Mouse (Mus musculus) heart, embryonic 12.5 days (tissue): Measurements from ENCODE around the gene Oaz1. TPM values are rescaled to one million over a fixed set of nuclear protein-coding genes. Genes with fewer than 3 reads are reported as not detected.

Experiments used
- ATAC-seq: fragments of 200-750 bp; cut with Nextera tagmentation; 2 replicates; pipeline ENCODE4 v1.8.0; 2017; ENCODE audit warnings: moderate TSS enrichment, moderate library complexity; ENCODE audit not compliant: insufficient number of reproducible peaks, low FRiP score
- H3K27ac ChIP-seq: fragments of 300-500 bp; sonication (generic); 2 replicates; pipeline ENCODE4 v1.5.1; 2016; ENCODE audit warnings: mild to moderate bottlenecking, moderate library complexity; ENCODE audit not compliant: poor library complexity, severe bottlenecking
- H3K27me3 ChIP-seq: fragments of 300-500 bp; sonication (generic); replicated peaks from 2 replicates; pipeline ENCODE4 v1.6.1; 2016; ENCODE audit warnings: mild to moderate bottlenecking, moderate library complexity
- H3K36me3 ChIP-seq: fragments of 300-500 bp; sonication (generic); 2 replicates; pipeline ENCODE4 v1.6.1; 2016; ENCODE audit warnings: mild to moderate bottlenecking, moderate library complexity
- H3K4me1 ChIP-seq: fragments of 300-500 bp; sonication (generic); replicated peaks from 2 replicates; pipeline ENCODE4 v1.6.1; 2016; ENCODE audit warnings: mild to moderate bottlenecking
- H3K4me2 ChIP-seq: fragments of 300-500 bp; sonication (generic); 2 replicates; pipeline ENCODE4 v1.6.1; 2016; ENCODE audit warnings: mild to moderate bottlenecking, moderate library complexity
- H3K4me3 ChIP-seq: fragments of 300-500 bp; sonication (generic); 2 replicates; pipeline ENCODE4 v1.5.1; 2016; ENCODE audit warnings: mild to moderate bottlenecking
- H3K9ac ChIP-seq: fragments of 300-500 bp; sonication (generic); 2 replicates; pipeline ENCODE4 v1.6.1; 2016; ENCODE audit warnings: mild to moderate bottlenecking, moderate library complexity
- H3K9me3 ChIP-seq: fragments of 300-500 bp; sonication (generic); replicated peaks from 2 replicates; pipeline ENCODE4 v1.6.1; 2016; ENCODE audit warnings: mild to moderate bottlenecking, moderate library complexity
- WGBS: fragments of 180-500 bp; shearing (Covaris S2); methylation state at CpG from one replicate; pipeline ENCODE4 v1.1.7; 2016; 5-methylcytosine and 5-hydroxymethylcytosine counted together
- polyA plus RNA-seq: library from polyadenylated mRNA; unstranded; fragments of >200 nt; fragmentation: Nextera tagmentation; extraction: Ambion mirVana; gene quantifications from 2 replicates; pipeline ENCODE4 v1.2.1, GENCODE M21; 2016

Gene Oaz1
- polyA plus RNA-seq, 1 experiment from 2014 or later: 1,577 TPM

DNA sequence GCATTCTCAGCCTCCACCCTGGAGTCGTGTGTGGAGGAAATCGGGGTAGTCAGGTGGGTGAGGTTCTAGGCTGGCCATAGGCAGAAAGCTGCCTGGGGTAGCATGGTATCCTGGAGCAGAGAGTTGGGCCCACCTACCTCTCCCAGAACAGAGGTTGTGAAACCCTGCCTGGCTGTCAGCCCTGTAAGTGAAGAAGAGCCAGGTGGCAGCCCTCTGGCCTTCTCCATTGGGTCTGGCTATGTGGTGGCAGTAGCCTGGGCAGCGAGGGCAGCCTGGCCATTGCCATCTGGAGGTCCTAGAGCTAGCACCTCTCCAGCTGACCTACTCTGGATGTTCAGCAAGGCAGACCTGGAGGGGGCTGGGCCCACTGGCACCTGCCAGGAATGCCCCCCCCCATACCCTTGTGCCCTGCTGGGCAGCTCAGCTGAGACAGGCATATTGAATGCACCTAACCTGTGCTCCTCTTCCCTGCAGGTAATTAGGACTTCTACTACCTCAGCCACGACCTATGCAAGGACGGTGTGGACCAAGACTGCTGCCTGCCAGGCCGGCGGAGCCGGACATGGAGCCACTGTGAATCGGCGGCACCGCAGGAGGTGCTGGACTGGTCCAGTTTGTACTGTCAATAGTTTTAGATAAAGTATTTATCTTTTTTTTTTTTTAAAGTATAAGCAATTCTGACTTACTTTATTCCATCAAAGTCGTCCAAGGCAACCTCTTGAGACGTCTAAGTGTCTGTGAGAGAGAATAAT, 33.2 kb upstream of the Oaz1 start:
- no peak for ATAC-seq
- Histone ChIP-seq H3K36me3 (peaks cover 81% of the 10 kb centered on the region), H3K9ac (no peak overlapping the region), H3K27ac (no peak overlapping the region), H3K9me3 (no peaks in the 10 kb centered on the region), H3K27me3 (no peaks in the 10 kb centered on the region), H3K4me1 (peaks cover 38% of the 10 kb centered on the region), H3K4me2 (no peak overlapping the region), H3K4me3 (no peak overlapping the region)
- 91% methylated on average over 13 of the region's 13 CpGs for WGBS

DNA sequence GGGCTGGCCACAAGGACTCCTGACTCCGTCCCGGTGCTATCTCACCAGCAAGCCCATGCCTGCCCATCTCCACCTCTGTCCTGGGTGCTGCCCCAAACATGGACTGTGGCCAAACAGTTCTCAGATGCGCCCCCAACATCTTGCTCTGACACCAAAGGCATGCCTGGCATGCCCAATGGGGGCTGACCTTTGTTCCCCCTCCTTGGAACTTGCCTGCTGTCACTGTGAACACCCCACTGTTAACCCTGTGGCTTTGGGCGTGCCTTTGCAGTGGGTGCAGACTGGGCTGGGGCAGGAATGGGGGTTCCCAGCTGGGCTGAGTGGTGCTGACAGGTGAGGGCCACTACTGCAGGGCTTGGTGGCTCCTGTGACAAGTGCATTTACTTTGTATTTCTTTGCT, 32.7 kb upstream of the Oaz1 start:
- Histone ChIP-seq H3K9me3 (no peaks in the 10 kb centered on the region), H3K36me3 (peaks cover 76% of the 10 kb centered on the region), H3K27me3 (no peaks in the 10 kb centered on the region), H3K9ac (no peak overlapping the region), H3K4me3 (no peak overlapping the region), H3K4me1 (peaks cover 38% of the 10 kb centered on the region), H3K4me2 (no peak overlapping the region), H3K27ac (no peak overlapping the region)
- no peak for ATAC-seq
- 88% methylated on average over 4 of the region's 4 CpGs for WGBS

DNA sequence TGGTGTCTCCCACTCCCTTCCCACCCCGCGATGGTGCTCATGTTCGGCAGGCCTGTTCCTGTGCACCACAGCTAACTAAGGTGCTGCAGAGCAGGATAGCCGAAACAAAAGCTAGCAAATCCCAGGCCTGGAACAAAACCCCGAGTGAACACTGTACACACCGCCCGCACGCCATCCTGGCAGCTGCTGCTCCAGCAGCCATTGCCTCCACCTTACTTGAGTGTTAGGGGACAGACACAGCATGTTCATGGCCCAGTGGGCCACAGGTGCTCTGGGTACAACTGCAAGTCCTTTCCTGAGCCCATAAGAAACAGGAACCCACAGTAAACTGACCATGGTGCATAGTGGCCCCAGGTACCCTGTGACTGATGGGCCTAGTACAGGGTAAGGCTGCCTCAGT, 31.7 kb upstream of the Oaz1 start:
- 91% methylated on average over 8 of the region's 8 CpGs for WGBS

DNA sequence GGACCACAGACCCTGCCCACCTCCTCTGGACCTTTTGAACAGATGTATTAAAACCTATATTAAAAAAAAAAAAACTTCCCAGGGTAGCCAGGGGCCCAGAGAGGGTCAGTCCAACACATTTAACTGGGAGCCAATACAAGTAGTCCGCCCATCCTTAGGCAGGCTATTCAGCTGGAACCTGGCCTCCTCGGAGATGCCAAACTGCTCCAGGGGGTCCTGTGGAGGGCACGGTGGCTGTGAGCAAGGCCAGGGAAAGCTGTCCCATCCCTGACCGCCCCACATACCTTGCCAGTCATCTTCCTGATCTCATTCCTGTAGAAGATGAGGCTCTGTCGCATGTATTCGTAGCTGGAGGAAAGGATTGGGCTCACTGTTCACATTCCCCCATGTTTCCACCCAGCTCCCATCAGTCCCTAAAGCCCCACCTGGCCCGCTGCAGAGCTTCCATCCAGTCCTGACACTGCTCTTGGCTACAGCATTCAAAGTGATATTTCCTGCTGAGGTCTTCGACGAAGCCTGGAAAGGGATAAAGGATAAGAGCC, 30.1 kb upstream of the Oaz1 start:
- no peak for ATAC-seq
- no peaks in the 10 kb centered on the region for H3K27me3 ChIP-seq
- peak overlapping the region; percentile 96 for H3K9ac ChIP-seq
- WGBS: 83% methylated on average over 9 of the region's 9 CpGs
- H3K36me3 ChIP-seq: peaks cover 66% of the 10 kb centered on the region
- peaks cover 39% of the 10 kb centered on the region for H3K4me1 ChIP-seq
- H3K4me2 ChIP-seq: peak overlapping the region; percentile 93
- no peaks in the 10 kb centered on the region for H3K9me3 ChIP-seq
- peak overlapping the region; percentile 87 for H3K4me3 ChIP-seq
- no peak overlapping the region for H3K27ac ChIP-seq

More for the DNA sequence above, 31.7 kb upstream of the Oaz1 start:
- H3K4me2 ChIP-seq: no peak overlapping the region
- H3K36me3 ChIP-seq: peaks cover 67% of the 10 kb centered on the region
- no peak for ATAC-seq
- no peaks in the 10 kb centered on the region for H3K9me3 ChIP-seq
- H3K4me1 ChIP-seq: peaks cover 43% of the 10 kb centered on the region
- H3K27me3 ChIP-seq: no peaks in the 10 kb centered on the region
- no peak overlapping the region for H3K27ac ChIP-seq
- no peak overlapping the region for H3K4me3 ChIP-seq
- no peak overlapping the region for H3K9ac ChIP-seq

DNA sequence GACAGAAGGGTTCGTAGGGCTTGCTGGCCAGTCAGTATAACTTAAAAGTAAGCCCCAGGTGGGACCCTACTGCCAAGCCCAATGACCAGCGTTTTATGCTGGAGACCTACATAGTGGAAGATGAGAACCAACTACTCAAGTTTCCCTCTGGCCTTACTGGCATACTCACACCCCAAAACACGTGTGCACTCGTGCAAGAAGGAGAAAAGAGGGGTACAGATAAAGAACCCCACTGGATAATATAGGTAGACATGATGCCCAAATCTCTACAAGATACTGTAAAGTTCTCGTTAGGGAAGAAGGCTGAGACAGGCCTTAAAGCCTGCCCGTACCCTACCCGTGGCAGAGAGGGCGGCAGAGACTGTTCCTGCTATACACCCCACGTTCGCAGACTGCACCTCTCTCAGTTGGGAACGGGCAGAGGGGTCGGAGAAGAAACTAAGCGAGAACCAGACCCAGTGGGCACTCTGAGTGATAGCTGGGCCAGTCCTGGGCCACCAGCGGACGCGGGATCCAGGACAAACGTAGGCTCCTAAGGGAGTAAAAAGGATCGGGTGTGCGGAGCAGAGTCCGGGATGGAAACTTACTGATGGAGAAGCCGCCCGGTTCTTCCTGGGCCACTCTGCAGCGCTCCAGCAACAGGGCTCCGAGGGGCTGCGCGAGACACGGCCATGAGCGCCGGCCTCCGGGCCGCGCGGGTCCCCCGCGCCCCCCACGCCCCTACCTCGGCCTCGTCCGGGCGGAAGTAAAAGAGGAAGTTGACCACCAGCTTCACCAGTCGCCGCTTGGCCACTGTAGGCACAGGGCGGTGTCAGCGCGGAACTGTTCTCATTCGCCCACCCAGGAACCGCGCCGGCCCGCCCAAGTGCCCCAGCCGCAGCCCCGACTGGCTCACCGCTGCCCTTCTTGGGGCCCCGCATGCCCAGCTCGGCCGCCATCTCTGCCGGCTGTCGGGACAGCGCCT, 29.0 kb upstream of the Oaz1 start:
- Histone ChIP-seq H3K9ac (peak overlapping the region; percentile 96), H3K9me3 (no peaks in the 10 kb centered on the region), H3K36me3 (peaks cover 66% of the 10 kb centered on the region), H3K4me3 (peak overlapping the region; percentile 87), H3K27ac (peak overlapping the region; percentile 94), H3K4me2 (peak overlapping the region; percentile 93), H3K4me1 (peaks cover 28% of the 10 kb centered on the region), H3K27me3 (no peaks in the 10 kb centered on the region)
- 3% methylated on average over 59 of the region's 59 CpGs for WGBS
- peak; percentile 63 for ATAC-seq

DNA sequence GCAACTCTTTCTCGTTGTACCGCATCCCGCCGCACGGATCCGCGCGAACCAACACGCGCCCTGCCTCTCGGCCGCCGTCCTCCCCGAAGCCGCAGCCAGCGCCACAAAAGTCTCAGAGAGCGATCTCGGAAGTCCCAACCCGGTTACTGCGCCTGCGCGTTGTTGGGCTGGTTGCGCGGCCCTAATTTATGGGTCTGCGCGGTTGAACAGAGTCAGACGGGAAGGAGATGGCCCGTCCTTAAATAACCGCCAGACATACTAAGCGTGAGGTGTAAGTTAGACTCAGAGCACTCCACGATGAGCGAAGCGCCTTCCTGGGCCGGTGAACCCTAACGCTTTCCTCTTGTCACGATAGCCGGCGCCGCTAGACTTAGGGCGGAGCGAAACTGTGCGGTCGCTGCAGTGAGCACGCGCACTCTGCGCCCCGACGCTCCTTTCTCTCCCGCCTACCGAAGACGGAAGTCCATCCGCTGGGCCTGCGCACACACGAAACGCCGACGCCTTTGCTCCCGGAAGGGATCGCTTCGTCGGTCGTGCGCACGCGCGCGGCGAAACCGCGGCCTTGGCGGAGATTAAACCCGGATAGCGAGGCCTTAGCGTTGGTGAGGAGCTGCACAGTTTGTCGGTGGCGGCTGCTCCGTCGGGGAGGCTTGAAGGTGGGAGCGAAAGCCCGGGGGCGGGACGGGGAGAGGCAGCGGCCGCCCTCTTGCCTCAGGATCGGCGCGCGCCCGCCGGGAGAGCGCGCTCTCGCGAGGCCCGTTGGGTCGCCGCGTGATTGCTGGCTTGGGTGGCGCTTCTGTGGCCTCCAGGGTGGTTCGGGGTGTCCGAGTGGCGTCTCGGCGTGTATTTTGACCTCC, 28.1 kb upstream of the Oaz1 start, which contains the start of the genes Sf3a2 and Plekhj1:
Sf3a2 (plus strand) TSS at position 49 of the 857 bp plus-strand sequence.
Plekhj1 (minus strand) TSS at position 477 of the 857 bp plus-strand sequence.
- Histone ChIP-seq H3K9ac (peak within 1 kb of the TSS; percentile 96), H3K27ac (peak within 1 kb of the TSS; percentile 94), H3K4me2 (peak within 1 kb of the TSS; percentile 93), H3K36me3 (peaks cover 66% of the 10 kb centered on the region), H3K4me1 (peaks cover 27% of the 10 kb centered on the region), H3K9me3 (no peaks in the 10 kb centered on the region), H3K4me3 (peak within 1 kb of the TSS; percentile 87), H3K27me3 (no peaks in the 10 kb centered on the region)
- WGBS: under 1% methylated on average over 101 of the region's 104 CpGs
- peak; percentile 90 for ATAC-seq

DNA sequence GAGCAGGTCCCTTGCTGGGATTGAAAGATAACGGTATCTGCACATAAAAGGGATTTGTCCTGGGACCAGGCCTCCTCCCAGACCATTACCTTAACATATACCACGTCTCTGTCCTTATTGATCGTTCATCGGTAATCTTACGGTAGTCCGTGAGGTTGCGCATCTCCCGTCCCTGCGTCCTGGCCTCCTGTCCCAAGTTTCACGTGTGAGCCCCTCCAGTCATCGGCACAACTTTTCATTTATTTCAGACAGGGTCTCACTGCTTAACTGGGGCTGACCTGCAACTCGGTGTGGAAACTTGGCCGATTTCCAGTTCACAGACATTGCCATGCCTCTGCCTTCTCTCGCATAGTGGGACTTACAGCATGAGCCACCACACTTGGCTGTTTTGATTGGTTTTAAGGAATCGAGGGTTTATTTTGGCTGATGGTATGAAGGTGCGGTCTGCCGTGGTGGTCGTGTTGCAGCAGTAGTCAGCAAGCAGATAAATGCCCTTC, 27.3 kb upstream of the Oaz1 start:
- Histone ChIP-seq H3K9ac (peak overlapping the region; percentile 96), H3K4me2 (peak overlapping the region; percentile 93), H3K27ac (peak overlapping the region; percentile 94), H3K4me3 (peak overlapping the region; percentile 87), H3K4me1 (peaks cover 27% of the 10 kb centered on the region), H3K9me3 (no peaks in the 10 kb centered on the region), H3K27me3 (no peaks in the 10 kb centered on the region), H3K36me3 (peaks cover 66% of the 10 kb centered on the region)
- no peak for ATAC-seq
- 2% methylated on average over 18 of the region's 18 CpGs for WGBS

DNA sequence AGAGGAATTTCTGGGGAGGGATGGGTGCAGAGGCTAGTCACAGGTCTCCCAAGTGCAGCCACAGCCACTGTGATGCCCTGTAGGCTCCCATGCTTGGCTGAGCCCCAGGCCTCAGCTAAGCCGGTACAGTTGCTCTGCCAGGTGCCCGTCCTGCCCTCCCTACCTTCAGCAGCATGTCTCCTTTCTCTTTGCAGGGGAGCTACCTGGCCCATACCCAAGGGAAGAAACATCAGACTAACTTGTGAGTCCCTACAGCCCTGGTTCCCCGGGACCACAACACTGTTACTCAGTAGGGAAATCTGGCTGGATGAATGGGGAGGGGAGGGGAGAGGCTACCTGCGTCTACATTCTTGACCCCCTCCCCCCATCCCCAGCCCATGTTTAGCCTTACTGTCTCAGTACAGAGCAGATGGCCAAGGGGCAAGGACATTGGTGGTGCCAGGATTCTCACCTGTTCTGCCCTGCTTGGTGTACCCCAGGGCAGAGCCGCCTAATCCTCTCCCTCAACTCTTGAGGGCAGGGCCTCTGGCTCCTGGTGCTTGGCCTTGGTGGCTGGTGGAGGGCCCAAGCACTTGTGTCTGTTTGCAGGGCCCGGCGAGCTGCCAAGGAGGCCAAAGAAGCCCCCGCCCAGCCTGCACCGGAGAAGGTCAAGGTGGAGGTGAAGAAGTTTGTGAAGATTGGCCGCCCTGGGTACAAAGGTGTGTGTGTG, 24.1 kb upstream of the Oaz1 start:
- H3K27me3 ChIP-seq: peaks cover 5% of the 10 kb centered on the region
- no peak overlapping the region for H3K27ac ChIP-seq
- H3K9ac ChIP-seq: no peak overlapping the region
- no peak for ATAC-seq
- H3K4me3 ChIP-seq: no peak overlapping the region
- peaks cover 55% of the 10 kb centered on the region for H3K36me3 ChIP-seq
- H3K4me2 ChIP-seq: no peak overlapping the region
- H3K4me1 ChIP-seq: peaks cover 41% of the 10 kb centered on the region
- no peaks in the 10 kb centered on the region for H3K9me3 ChIP-seq
- WGBS: 91% methylated on average over 10 of the region's 10 CpGs

DNA sequence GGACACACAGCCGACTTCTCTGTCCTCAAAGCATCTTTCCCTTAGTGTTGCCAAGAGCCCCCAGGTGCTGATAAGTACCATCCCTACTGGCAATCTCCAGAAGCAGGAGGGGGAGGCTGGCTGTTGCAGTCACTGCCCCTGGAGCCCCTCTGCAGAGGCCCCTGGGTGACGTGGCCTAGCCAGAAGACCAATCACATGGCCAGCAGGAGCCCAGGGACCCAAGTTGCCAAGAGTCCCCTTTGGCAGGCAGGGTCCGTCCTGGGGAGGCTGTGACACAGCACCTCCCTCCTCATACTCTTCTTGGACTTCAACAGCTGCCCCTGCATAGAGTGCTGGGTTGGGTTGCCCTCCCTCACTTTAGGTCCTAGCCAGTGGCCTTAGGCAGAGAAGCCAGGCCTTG, 23.5 kb upstream of the Oaz1 start:
- peaks cover 47% of the 10 kb centered on the region for H3K4me1 ChIP-seq
- H3K27ac ChIP-seq: no peak overlapping the region
- no peaks in the 10 kb centered on the region for H3K9me3 ChIP-seq
- 72% methylated on average over 3 of the region's 3 CpGs for WGBS
- peaks cover 55% of the 10 kb centered on the region for H3K36me3 ChIP-seq
- H3K9ac ChIP-seq: no peak overlapping the region
- H3K4me2 ChIP-seq: no peak overlapping the region
- H3K27me3 ChIP-seq: peaks cover 5% of the 10 kb centered on the region
- no peak for ATAC-seq
- H3K4me3 ChIP-seq: no peak overlapping the region

DNA sequence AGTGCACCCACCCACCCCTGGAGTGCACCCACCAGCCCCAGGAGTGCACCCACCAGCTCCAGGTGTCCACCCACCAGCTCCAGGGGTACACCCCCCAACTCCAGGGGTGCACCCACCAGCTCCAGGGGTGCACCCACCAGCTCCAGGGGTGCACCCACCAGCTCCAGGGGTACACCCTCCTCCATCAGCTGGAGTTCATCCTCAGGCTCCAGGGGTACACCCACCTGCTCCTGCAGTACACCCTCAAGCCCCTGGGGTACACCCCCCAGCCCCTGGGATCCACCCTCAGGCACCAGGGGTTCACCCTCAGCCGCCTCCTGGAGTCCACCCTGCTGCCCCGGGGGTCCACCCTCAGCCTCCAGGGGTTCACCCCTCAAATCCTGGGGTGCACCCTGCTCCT, 22.1 kb upstream of the Oaz1 start:
- H3K9me3 ChIP-seq: no peaks in the 10 kb centered on the region
- H3K36me3 ChIP-seq: peaks cover 55% of the 10 kb centered on the region
- peak overlapping the region; percentile 11 for H3K9ac ChIP-seq
- 95% methylated on average over 2 of the region's 2 CpGs for WGBS
- peaks cover 59% of the 10 kb centered on the region for H3K4me1 ChIP-seq
- H3K27me3 ChIP-seq: peaks cover 12% of the 10 kb centered on the region
- ATAC-seq: no peak
- no peak overlapping the region for H3K4me2 ChIP-seq
- H3K27ac ChIP-seq: no peak overlapping the region
- H3K4me3 ChIP-seq: no peak overlapping the region
